Mouse (Mus musculus) intestine, postnatal 0 days (tissue): ENCODE data around the gene Bean1. TPM values are rescaled to one million over a fixed set of nuclear protein-coding genes. Genes with fewer than 3 reads are reported as not detected.

Experiments
- ATAC-seq: fragments of 200-750 bp; cut with Nextera tagmentation; 2 replicates; pipeline ENCODE4 v1.8.0; 2017; ENCODE audit warnings: mild to moderate bottlenecking, moderate TSS enrichment, moderate library complexity
- H3K27ac ChIP-seq: fragments of 300-500 bp; sonication (generic); 2 replicates; pipeline ENCODE4 v1.5.1; 2014; ENCODE audit warnings: mild to moderate bottlenecking, low read depth, low read length, moderate library complexity
- H3K27me3 ChIP-seq: fragments of 300-500 bp; sonication (generic); replicated peaks from 2 replicates; pipeline ENCODE4 v1.6.1; 2014; ENCODE audit warnings: low read length, mixed read lengths; ENCODE audit not compliant: control insufficient read depth, insufficient read depth
- H3K36me3 ChIP-seq: fragments of 300-500 bp; sonication (generic); 2 replicates; pipeline ENCODE4 v1.6.1; 2014; ENCODE audit warnings: mild to moderate bottlenecking, moderate library complexity; ENCODE audit not compliant: control insufficient read depth, insufficient read depth
- H3K4me1 ChIP-seq: fragments of 300-500 bp; sonication (generic); replicated peaks from 2 replicates; pipeline ENCODE4 v1.6.1; 2014; ENCODE audit warnings: antibody characterized with exemption, low read length, mixed read lengths; ENCODE audit not compliant: control insufficient read depth, insufficient read depth
- H3K4me2 ChIP-seq: fragments of 300-500 bp; sonication (generic); replicated peaks from 2 replicates; pipeline ENCODE4 v1.6.1; 2014; ENCODE audit warnings: low read depth, mild to moderate bottlenecking, moderate library complexity
- H3K4me3 ChIP-seq: fragments of 300-500 bp; sonication (generic); 2 replicates; pipeline ENCODE4 v1.5.1; 2014; ENCODE audit warnings: low read depth, low read length
- H3K9ac ChIP-seq: fragments of 300-500 bp; sonication (generic); 2 replicates; pipeline ENCODE4 v1.6.1; 2014; ENCODE audit warnings: mild to moderate bottlenecking, low read depth, low read length
- H3K9me3 ChIP-seq: fragments of 300-500 bp; sonication (generic); 2 replicates; pipeline ENCODE4 v1.6.1; 2016; ENCODE audit warnings: mixed run types; ENCODE audit not compliant: control insufficient read depth
- CTCF ChIP-seq: sonication (generic); IDR thresholded peaks from 2 replicates; pipeline ENCODE4 v1.5.1; 2016; ENCODE audit warnings: low read depth, mild to moderate bottlenecking, control low read depth, antibody characterized with exemption, moderate library complexity
- WGBS: fragments of 180-500 bp; shearing (Covaris S2); extraction: QIAGEN DNeasy Blood & Tissue Kit; methylation state at CpG from one replicate; pipeline ENCODE4 v1.1.7; 2014; 5-methylcytosine and 5-hydroxymethylcytosine counted together
- polyA plus RNA-seq: library from polyadenylated mRNA; unstranded; fragments of >200 nt; fragmentation: Nextera tagmentation; extraction: Ambion mirVana; gene quantifications from 2 replicates; pipeline ENCODE4 v1.2.1, GENCODE M21; 2015

Gene Bean1
- polyA plus RNA-seq, 1 experiment from 2014 or later = 0.85 TPM

- H3K4me1 ChIP-seq = peaks cover 15% of the 10 kb centered on the region; the same call in 1 of the 2 replicates
- H3K9ac ChIP-seq = peak overlapping the region; percentile 70; the same call in 1 of the 2 replicates
- 55% methylated on average over 22 of the region's 22 CpGs for WGBS
- peak overlapping the region; percentile 91 for H3K4me3 ChIP-seq
- no peaks in the 10 kb centered on the region for H3K9me3 ChIP-seq
- no peak for ATAC-seq
- peaks cover 16% of the 10 kb centered on the region for H3K36me3 ChIP-seq
- H3K27ac ChIP-seq = no peak overlapping the region
- peak overlapping the region; percentile 94 for H3K4me2 ChIP-seq
- TF ChIP-seq CTCF = no peak
- no peaks in the 10 kb centered on the region for H3K27me3 ChIP-seq
Observed at GRCm38 (mm10) chr8:104247054-104247907, 77.0 kb downstream of the Bean1 start.

GRCm38 (mm10) chr8:104247908-104248275 is 77.7 kb downstream of the Bean1 start:
- Histone ChIP-seq H3K9ac (peak overlapping the region; percentile 70), H3K36me3 (peaks cover 13% of the 10 kb centered on the region), H3K4me3 (peak overlapping the region; percentile 91), H3K4me1 (peaks cover 15% of the 10 kb centered on the region; the same call in 1 of the 2 replicates), H3K4me2 (peak overlapping the region; percentile 94), H3K27ac (no peak overlapping the region), H3K9me3 (no peaks in the 10 kb centered on the region), H3K27me3 (no peaks in the 10 kb centered on the region)
- peak; percentile 48 for ATAC-seq
- TF ChIP-seq CTCF = no peak
- WGBS = 2% methylated on average over 11 of the region's 11 CpGs

DNA sequence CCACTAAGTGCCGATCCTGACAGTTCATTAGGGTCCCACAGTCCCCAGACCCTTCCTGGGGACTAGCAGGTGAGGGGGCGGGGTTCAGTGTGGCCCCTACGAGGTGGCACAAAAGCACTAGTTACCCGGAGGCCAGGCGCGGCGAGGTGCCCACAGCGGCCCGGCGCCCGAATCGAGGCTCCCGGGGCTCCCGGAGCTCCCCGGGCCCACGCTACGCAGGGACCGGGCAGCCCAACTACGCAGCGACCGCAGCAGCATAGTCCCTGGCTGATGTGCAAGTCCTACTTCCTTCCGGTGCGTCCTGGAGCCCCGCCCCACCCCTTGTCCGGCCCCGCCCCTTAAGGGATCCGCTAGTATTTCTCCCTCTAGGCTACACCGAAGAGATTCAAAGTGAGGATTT is 78.0 kb downstream of the Bean1 start, which contains the start of gene Tk2:
TSS of gene Tk2 (minus strand) at position 283 of the 400 bp plus-strand sequence.
- no peak for TF ChIP-seq CTCF
- under 1% methylated on average over 28 of the region's 28 CpGs for WGBS
- Histone ChIP-seq H3K9me3 (no peaks in the 10 kb centered on the region), H3K4me3 (peak within 1 kb of the TSS; percentile 91), H3K27me3 (no peaks in the 10 kb centered on the region), H3K4me2 (peak within 1 kb of the TSS; percentile 94), H3K27ac (peak within 1 kb of the TSS; percentile 37; the same call in 1 of the 2 replicates), H3K4me1 (peaks cover 15% of the 10 kb centered on the region; the same call in 1 of the 2 replicates), H3K36me3 (peaks cover 9% of the 10 kb centered on the region; the same call in 1 of the 2 replicates), H3K9ac (peak within 1 kb of the TSS; percentile 70)
- ATAC-seq = peak; percentile 84

GRCm38 (mm10) chr8:104249442-104249996 is 79.3 kb downstream of the Bean1 start:
- H3K4me3 ChIP-seq = no peak overlapping the region
- no peaks in the 10 kb centered on the region for H3K27me3 ChIP-seq
- H3K27ac ChIP-seq = no peak overlapping the region
- WGBS = 85% methylated on average over 7 of the region's 7 CpGs
- TF ChIP-seq CTCF = no peak
- no peak overlapping the region for H3K4me2 ChIP-seq
- H3K9ac ChIP-seq = no peak overlapping the region
- peaks cover 8% of the 10 kb centered on the region; the same call in 1 of the 2 replicates for H3K36me3 ChIP-seq
- peaks cover 15% of the 10 kb centered on the region; the same call in 1 of the 2 replicates for H3K4me1 ChIP-seq
- H3K9me3 ChIP-seq = no peaks in the 10 kb centered on the region
- ATAC-seq = no peak

DNA sequence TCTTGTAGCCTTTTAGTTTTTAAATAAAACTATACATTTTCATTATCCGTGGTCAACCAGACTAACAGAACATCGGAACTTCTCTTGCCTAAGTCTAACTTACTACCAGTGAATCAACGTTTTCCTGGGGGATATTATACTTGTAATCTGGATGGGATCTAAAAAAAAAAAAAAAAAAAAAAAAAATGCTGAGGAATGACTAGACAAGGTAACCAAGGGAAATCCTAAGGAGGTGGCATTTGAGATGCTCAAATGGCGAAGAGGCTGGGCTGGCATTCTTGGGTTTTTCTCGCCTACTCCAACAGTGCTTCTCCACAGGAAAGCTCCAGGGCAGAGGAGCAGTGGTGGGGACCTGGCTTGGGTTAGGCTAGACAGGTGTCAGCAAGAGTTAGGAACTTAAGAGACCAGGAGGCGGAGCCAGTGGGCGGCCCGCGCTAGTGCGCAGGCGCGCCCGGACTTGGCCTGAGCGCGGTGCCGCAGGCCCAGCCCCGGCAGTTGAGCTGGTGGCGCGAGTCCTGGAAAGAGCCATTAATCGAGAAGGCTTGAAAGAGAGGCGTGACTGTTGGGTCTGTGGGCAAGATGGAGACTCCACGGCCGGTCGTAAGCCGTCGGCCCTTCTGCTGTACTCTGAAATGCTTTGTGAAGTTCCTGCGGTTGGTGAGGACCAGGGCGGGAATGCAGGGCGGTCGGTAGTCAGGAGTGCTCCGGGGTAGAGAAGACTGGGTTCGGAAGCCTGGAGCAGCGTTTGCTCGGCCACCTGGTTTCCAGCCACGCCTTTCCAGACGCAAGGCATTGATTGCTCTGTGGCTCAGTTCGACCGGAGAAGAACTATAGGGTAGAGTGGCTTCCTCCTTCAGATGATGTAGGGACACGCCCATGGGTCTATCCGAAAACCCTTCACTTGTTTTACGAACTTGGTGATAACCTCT is 80.5 kb downstream of the Bean1 start, which contains the start of gene Cklf:
TSS of gene Cklf (plus strand) at position 423 of the 929 bp plus-strand sequence.
- H3K36me3 ChIP-seq = no peaks in the 10 kb centered on the region
- 4% methylated on average over 41 of the region's 41 CpGs for WGBS
- peak; percentile 63 for TF ChIP-seq CTCF
- no peaks in the 10 kb centered on the region for H3K27me3 ChIP-seq
- ATAC-seq = peak; percentile 74
- no peaks in the 10 kb centered on the region for H3K9me3 ChIP-seq
- peak within 1 kb of the TSS; percentile 55 for H3K9ac ChIP-seq
- H3K27ac ChIP-seq = peak within 1 kb of the TSS; percentile 46; the same call in 1 of the 2 replicates
- peak within 1 kb of the TSS; percentile 66 for H3K4me3 ChIP-seq
- peaks cover 15% of the 10 kb centered on the region; the same call in 1 of the 2 replicates for H3K4me1 ChIP-seq
- H3K4me2 ChIP-seq = peak within 1 kb of the TSS; percentile 89
